Mouse (Mus musculus): ENCODE measurements at regions not wholly inside any gene's neighbourhood (a gene's known extent, or its start where the extent isn't known, plus 50 kb on each side); places are given as distances from the start of the nearest gene placed in this dataset.

DNA sequence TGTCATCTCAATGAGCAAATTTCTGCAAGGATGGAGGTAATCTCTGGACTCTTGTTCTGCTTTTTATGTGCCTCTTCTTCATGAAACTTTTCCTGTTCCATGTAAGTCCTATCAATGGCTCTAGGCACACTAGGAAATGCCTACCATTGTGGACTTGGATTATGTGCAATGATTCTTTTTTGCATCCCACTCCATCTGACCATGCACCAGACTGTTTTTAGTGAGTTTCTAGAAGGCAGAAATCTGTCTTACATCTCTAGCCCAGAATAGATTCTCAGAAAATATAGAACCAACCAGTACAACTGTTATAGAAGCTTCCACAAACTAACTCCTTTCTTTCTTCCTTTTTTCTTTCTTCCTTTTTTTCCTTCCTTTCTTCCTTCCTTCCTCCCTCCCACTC is 405.3 kb downstream of the Cdk5rap2 start:
- TF ChIP-seq CTCF (conservative IDR thresholded peaks at IDR 0.05; ENCODE audit: low read length), result no peak
- no peak for TF ChIP-seq NANOG (IDR thresholded peaks at IDR 0.05; ENCODE audit: borderline replicate concordance, low read length)
- TF ChIP-seq POU5F1 (IDR thresholded peaks at IDR 0.05; ENCODE audit: borderline replicate concordance, low read length), result no peak

All from E14TG2a.4 (cell line).